Mouse (Mus musculus): ENCODE measurements at regions not wholly inside any gene's neighbourhood (a gene's known extent, or its start where the extent isn't known, plus 50 kb on each side); places are given as distances from the start of the nearest gene placed in this dataset.

DNA sequence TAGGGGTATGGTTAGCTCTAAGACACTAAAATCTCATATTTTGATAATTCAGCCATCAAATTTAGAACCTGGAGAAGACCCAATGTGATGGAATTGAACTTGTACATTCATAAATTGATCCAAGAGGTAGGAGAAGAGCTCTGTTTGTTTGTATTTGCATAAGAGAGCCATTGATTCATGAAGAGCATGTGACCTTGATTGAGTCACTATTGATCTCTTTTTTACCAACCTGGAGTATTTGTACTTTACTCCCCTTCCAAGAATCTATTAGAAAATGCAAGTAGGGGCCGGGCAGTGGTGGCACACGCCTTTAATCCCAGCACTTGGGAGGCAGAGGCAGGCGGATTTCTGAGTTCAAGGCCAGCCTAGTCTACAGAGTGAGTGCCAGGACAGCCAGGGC is 133.5 kb upstream of the Dph6 start:
- no peak overlapping the region for H3K4me2 ChIP-seq
- H3K9ac ChIP-seq = no peak overlapping the region
- H3K4me1 ChIP-seq = peaks cover 7% of the 10 kb centered on the region
- H3K27me3 ChIP-seq (replicated peaks) = no peaks in the 10 kb centered on the region
- no peak overlapping the region for H3K27ac ChIP-seq (replicated peaks)
- 81% methylated on average over 3 of the region's 3 CpGs for WGBS
- no peak overlapping the region for H3K4me3 ChIP-seq
- ATAC-seq (ENCODE audit: extremely low read depth, insufficient number of reproducible peaks, low FRiP score, low TSS enrichment) = no peak
- no peaks in the 10 kb centered on the region for H3K36me3 ChIP-seq
- no peaks in the 10 kb centered on the region for H3K9me3 ChIP-seq

DNA sequence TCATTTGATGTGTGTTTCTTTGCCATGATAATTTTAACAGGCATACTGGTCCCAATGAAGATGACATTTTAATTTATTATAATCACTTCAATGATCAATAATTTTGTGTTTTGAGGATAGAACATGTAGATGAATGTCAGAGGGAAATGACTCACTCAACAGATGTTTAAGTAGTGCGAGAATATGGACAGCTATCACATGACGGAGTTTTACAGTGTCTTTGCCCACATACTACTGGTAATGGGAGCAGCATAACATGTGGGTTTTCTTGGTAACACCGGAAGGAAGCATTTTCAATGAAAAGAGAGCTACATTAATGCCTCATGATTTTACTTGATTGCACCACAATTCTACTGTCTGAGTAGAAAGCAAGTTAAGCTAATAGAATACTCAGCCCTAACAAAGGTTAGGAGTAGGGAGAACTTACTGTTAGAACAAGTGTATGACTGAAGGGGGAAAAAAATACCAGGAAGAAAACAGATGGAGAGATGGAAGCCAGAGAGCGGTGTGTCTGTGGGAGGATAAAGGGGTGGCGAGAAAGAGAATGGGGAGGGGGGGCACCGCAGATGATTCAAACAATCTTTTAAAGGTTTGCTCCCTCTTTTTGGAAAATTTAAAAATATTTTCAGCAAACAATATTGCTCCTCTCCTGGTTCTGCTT is 142.0 kb upstream of the Dph6 start:
- Histone ChIP-seq H3K4me3 (no peak overlapping the region), H3K4me2 (no peak overlapping the region), H3K9ac (no peak overlapping the region), H3K27me3 (replicated peaks) (no peaks in the 10 kb centered on the region), H3K27ac (replicated peaks) (peak overlapping the region; percentile 58), H3K9me3 (no peaks in the 10 kb centered on the region), H3K36me3 (no peaks in the 10 kb centered on the region), H3K4me1 (peaks cover 10% of the 10 kb centered on the region)
- WGBS = 75% methylated on average over 6 of the region's 6 CpGs
- no peak for ATAC-seq (ENCODE audit: extremely low read depth, insufficient number of reproducible peaks, low FRiP score, low TSS enrichment)

DNA sequence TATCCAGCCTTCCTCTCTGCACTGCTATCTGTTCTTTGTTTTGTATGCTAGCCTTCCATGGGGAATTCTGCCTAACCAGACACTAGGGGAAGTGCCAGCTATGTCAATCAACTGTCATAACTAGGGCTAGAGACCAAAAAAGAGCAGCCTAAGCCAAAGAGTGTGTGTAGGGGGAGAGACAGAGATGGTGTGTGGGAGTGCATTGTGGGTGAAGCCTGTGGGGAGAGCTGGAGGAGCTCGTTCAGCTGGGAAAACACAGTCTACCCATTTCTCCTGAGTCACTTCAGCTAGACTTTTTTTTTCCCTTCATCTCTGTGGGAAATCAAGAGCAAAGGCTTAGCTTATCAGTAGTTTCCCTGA is 142.5 kb upstream of the Dph6 start:
- H3K27ac ChIP-seq (replicated peaks) = peak overlapping the region; percentile 58
- no peaks in the 10 kb centered on the region for H3K27me3 ChIP-seq (replicated peaks)
- 0% methylated on average over 1 of the region's 1 CpGs for WGBS
- H3K4me1 ChIP-seq = peaks cover 10% of the 10 kb centered on the region
- no peaks in the 10 kb centered on the region for H3K9me3 ChIP-seq
- no peaks in the 10 kb centered on the region for H3K36me3 ChIP-seq
- no peak overlapping the region for H3K4me2 ChIP-seq
- no peak overlapping the region for H3K4me3 ChIP-seq
- no peak overlapping the region for H3K9ac ChIP-seq
- no peak for ATAC-seq (ENCODE audit: extremely low read depth, insufficient number of reproducible peaks, low FRiP score, low TSS enrichment)

DNA sequence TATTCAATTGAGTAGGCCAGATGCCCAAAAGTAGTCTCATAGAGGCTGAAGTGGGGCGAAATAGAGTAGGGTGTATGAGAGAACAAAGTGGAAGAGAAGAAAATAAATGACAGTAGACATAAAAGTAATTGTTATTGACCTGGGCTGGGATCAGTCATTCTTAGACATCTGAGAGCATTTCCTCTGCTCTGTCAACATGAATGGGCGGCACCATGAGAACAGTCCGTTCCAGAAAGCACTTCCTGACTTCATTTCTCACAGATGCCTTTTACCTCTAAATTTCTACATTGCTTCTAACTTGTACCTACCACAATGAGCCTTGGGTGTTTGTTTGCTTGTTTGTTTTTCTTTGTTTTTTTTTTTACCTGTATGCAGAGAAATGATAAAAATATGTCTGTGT is 148.5 kb upstream of the Dph6 start:
- Histone ChIP-seq H3K4me2 (no peak overlapping the region), H3K27ac (replicated peaks) (no peak overlapping the region), H3K9ac (no peak overlapping the region), H3K4me1 (0 out of 2 replicates have a peak, but pooled peaks cover 3% of the 10 kb centered on the region), H3K27me3 (replicated peaks) (no peaks in the 10 kb centered on the region), H3K9me3 (no peaks in the 10 kb centered on the region), H3K4me3 (no peak overlapping the region), H3K36me3 (no peaks in the 10 kb centered on the region)
- ATAC-seq (ENCODE audit: extremely low read depth, insufficient number of reproducible peaks, low FRiP score, low TSS enrichment) = no peak
- WGBS = 79% methylated on average over 3 of the region's 3 CpGs

DNA sequence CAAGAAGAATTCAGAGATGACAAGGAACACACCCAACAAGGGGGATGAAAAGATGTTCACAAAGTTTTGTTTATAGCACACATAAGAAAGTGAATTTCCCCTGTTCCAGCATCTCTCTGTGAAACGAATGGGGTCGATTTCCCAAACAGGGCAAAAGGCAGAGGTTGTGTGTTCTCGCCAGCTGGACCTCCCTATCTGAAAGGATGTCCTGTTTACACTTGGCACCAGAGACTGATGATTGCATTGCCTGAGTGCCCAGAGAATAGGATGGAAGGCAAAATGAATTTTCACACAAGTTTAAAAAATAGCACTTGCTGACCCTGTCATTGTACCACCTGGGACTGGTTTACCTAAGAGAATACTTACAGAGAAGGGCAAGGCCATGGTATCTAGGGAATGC is 149.2 kb upstream of the Dph6 start:
- H3K27ac ChIP-seq (replicated peaks) = no peak overlapping the region
- 36% methylated on average over 3 of the region's 3 CpGs for whole genome bisulfite sequencing
- H3K4me2 ChIP-seq = no peak overlapping the region
- no peaks in the 10 kb centered on the region for H3K27me3 ChIP-seq (replicated peaks)
- ATAC-seq (ENCODE audit: extremely low read depth, insufficient number of reproducible peaks, low FRiP score, low TSS enrichment) = no peak
- H3K4me3 ChIP-seq = no peak overlapping the region
- no peak overlapping the region for H3K9ac ChIP-seq
- no peaks in the 10 kb centered on the region for H3K9me3 ChIP-seq
- H3K4me1 ChIP-seq = 0 out of 2 replicates have a peak, but pooled peaks cover 3% of the 10 kb centered on the region
- no peaks in the 10 kb centered on the region for H3K36me3 ChIP-seq

DNA sequence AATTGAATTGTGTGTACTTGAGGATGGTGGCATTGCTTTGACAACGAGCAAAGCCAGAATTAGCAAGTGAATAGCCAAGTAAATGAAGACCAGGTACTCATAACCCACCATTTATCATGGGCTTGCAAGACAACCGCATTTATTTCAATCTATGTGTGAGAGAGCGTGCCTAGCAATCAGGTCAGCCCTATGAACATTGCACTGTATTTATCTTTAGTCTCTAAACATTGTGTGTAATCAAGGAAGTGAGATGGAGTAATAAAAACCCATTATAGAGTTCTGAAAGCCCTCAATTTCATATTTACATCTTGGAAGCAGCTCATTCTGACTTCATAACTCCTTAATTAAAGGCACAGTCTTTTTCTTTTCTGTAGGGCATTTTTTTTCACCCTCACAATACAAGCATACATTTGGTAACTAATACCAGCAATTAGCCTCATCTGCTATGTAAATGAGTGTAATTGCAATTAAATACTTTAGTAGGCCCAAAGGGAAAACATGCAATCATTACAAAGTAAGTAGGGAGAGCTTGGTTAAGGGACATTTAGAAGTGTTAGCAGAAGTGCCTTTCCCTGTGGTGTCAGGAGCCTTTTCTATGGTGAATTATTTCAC is 150.8 kb upstream of the Dph6 start:
- WGBS = 76% methylated on average over 3 of the region's 3 CpGs
- Histone ChIP-seq H3K4me3 (no peak overlapping the region), H3K9ac (no peak overlapping the region), H3K27ac (replicated peaks) (no peak overlapping the region), H3K9me3 (no peaks in the 10 kb centered on the region), H3K27me3 (replicated peaks) (no peaks in the 10 kb centered on the region), H3K4me1 (0 out of 2 replicates have a peak, but pooled peaks cover 3% of the 10 kb centered on the region), H3K4me2 (no peak overlapping the region), H3K36me3 (no peaks in the 10 kb centered on the region)
- no peak for ATAC-seq (ENCODE audit: extremely low read depth, insufficient number of reproducible peaks, low FRiP score, low TSS enrichment)

DNA sequence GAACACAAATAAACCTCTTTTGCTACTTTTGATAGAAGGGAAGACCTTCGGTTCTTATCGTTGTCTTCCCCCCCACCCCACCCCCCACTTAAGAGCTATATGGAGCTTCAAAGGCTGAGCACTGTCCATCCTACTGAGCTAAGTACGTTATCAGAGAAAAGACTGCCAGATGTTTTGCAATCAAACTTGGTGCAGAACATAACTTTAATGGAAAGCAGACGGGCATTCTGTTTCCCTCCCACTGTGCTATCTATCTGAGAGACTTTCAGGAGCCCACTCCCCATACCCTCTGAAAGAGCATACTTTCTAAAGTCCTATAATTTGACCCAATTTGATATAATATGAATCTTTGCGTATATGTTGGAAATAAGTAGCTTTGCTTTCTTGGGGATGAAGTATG is 153.3 kb upstream of the Dph6 start:
- Histone ChIP-seq H3K27ac (replicated peaks) (no peak overlapping the region), H3K4me2 (no peak overlapping the region), H3K36me3 (no peaks in the 10 kb centered on the region), H3K9me3 (no peaks in the 10 kb centered on the region), H3K9ac (no peak overlapping the region), H3K4me3 (no peak overlapping the region), H3K4me1 (0 out of 2 replicates have a peak, but pooled peaks cover 3% of the 10 kb centered on the region), H3K27me3 (replicated peaks) (no peaks in the 10 kb centered on the region)
- no peak for ATAC-seq (ENCODE audit: extremely low read depth, insufficient number of reproducible peaks, low FRiP score, low TSS enrichment)
- WGBS = 21% methylated on average over 5 of the region's 5 CpGs

DNA sequence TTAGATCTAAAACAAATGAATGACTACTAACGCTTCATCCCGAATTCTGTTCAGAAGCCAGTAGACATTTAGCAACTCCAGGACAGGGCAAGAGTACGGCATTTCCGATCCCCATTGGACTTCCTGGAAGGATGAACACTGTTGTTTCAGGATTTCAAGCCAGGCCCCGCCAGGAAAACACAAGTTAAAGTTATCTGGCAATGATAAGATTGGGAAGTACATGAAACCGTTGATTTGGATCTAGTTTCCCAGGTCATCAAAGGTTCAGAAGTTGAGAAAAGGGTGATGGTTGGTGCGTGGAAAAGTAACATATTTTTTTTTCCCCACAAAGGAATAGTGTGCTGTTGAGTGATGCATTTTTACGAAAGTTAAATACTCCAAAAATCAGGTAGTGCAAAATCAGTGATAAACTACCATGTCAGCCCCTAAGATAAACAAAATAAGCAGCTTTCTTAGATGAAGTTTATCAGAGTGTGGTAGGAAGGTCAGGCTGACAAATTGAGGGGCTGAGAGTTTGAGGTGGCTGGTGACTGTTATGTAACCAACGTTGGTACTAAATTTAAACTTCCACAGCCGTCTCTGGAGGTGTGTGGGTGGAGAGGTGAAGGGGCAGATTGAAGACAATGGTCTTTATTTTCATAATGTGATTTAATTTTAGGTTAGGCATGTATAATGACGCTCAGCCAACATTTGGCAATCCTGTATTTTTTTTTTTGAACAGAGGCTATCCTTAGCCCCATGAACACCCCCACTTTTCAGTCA is 157.6 kb upstream of the Dph6 start:
- WGBS = 42% methylated on average over 11 of the region's 11 CpGs
- Histone ChIP-seq H3K9me3 (no peaks in the 10 kb centered on the region), H3K27ac (replicated peaks) (no peak overlapping the region), H3K27me3 (replicated peaks) (no peaks in the 10 kb centered on the region), H3K36me3 (no peaks in the 10 kb centered on the region), H3K9ac (no peak overlapping the region), H3K4me2 (no peak overlapping the region), H3K4me3 (no peak overlapping the region), H3K4me1 (0 out of 2 replicates have a peak, but pooled peaks cover 3% of the 10 kb centered on the region)
- no peak for ATAC-seq (ENCODE audit: extremely low read depth, insufficient number of reproducible peaks, low FRiP score, low TSS enrichment)

DNA sequence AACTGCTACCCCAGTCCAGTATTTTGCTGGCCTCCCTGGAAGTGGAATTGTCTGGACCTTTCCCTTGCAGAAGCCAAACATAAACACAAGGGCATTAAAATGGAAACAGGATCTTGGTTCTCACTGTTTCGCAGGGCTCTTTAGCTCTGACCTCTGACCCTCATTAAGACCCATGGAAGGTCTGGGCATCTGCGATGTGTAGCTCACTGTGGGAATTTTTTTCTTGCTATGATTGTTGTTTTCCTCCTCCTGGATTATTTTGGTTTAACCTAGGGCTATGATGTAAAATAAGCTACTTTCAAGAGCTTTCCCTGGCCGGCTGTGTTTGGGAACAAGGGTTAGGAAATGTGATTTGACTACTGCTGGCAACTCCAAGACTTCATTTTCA is 158.1 kb upstream of the Dph6 start:
- 50% methylated on average over 3 of the region's 3 CpGs for WGBS

DNA sequence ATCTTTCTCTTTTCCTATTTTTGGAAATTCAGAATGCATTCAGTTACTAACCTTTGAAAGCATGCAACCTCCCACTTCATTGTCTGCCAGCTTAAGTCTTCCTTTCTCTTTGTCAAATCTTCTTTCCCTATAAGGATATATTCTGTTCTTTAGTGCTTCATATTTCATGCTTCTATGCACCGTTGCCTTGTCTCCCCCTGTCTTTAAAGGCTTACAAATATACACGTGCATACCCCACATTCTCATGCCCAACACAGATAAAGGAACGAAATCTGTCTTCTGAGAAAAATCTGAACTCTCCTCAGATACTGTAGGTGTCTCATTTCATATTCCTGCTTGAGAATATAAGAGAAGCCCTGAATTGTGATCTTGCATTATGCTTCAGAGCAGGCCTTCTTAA is 167.9 kb upstream of the Dph6 start:
- Histone ChIP-seq H3K4me3 (no peak overlapping the region), H3K9ac (no peak overlapping the region), H3K4me1 (no peaks in the 10 kb centered on the region), H3K27ac (replicated peaks) (no peak overlapping the region), H3K9me3 (no peaks in the 10 kb centered on the region), H3K36me3 (no peaks in the 10 kb centered on the region), H3K4me2 (no peak overlapping the region), H3K27me3 (replicated peaks) (no peaks in the 10 kb centered on the region)
- 47% methylated on average over 3 of the region's 3 CpGs for WGBS
- ATAC-seq (ENCODE audit: extremely low read depth, insufficient number of reproducible peaks, low FRiP score, low TSS enrichment) = no peak

More for the DNA sequence above, 158.1 kb upstream of the Dph6 start:
- Histone ChIP-seq H3K4me2 (no peak overlapping the region), H3K27me3 (replicated peaks) (no peaks in the 10 kb centered on the region), H3K9ac (no peak overlapping the region), H3K4me1 (0 out of 2 replicates have a peak, but pooled peaks cover 3% of the 10 kb centered on the region), H3K9me3 (no peaks in the 10 kb centered on the region), H3K4me3 (no peak overlapping the region), H3K36me3 (no peaks in the 10 kb centered on the region), H3K27ac (replicated peaks) (no peak overlapping the region)
- no peak for ATAC-seq (ENCODE audit: extremely low read depth, insufficient number of reproducible peaks, low FRiP score, low TSS enrichment)

DNA sequence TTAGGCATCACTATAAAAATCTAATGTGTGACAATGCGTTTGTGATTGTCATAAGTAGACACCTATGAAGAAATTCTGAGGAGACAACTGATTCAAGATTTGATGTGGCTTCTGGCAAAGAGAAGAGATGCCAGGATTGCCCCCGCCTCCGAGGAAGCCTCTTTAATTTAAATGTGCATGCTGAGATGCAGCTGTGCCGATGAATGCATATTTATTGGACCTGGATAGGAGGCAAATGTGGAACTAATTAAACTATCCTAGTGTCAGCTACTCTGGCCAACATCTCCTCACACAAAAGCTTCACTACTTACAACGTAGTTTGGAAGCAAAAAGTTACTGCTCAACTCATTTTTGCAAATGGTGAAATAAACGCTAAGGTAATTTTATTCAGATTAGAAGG is 173.4 kb upstream of the Dph6 start:
- Histone ChIP-seq H3K27ac (replicated peaks) (no peak overlapping the region), H3K9ac (no peak overlapping the region), H3K36me3 (no peaks in the 10 kb centered on the region), H3K27me3 (replicated peaks) (no peaks in the 10 kb centered on the region), H3K4me2 (no peak overlapping the region), H3K9me3 (no peaks in the 10 kb centered on the region), H3K4me3 (no peak overlapping the region), H3K4me1 (no peaks in the 10 kb centered on the region)
- ATAC-seq (ENCODE audit: extremely low read depth, insufficient number of reproducible peaks, low FRiP score, low TSS enrichment) = no peak
- 76% methylated on average over 6 of the region's 6 CpGs for WGBS

Measured in heart, embryonic 13.5 days (tissue).